Mouse (Mus musculus) MEL (cell line): ENCODE results near the gene Faf1.

Source experiments
- CHD2 ChIP-seq: IDR thresholded peaks from 2 replicates; pipeline ENCODE4 v1.6.1; 2011; ENCODE audit warnings: low read length, improper control_type of control experiment
- CTCF ChIP-seq, 3 experiments: IDR thresholded peaks in 2 of 3; conservative IDR thresholded peaks in 1 of 3; 2 replicates each; pipeline ENCODE4 v1.5.1; 2011 to 2012; ENCODE audit warnings: low read length in 3 of 3, low read depth in 2 of 3, mild to moderate bottlenecking in 2 of 3, improper control_type of control experiment in 1 of 3, inconsistent platforms in 1 of 3, mixed read lengths in 1 of 3, moderate library complexity in 1 of 3; ENCODE audit not compliant: control insufficient read depth in 1 of 3, insufficient read depth in 1 of 3, poor library complexity in 1 of 3, severe bottlenecking in 1 of 3
- EP300 ChIP-seq, 2 experiments: IDR thresholded peaks; 2 replicates each; pipeline ENCODE4 v1.6.1; 2011; ENCODE audit warnings: improper control_type of control experiment in 2 of 2, low read length in 2 of 2, low read depth in 1 of 2, mild to moderate bottlenecking in 1 of 2
- ETS1 ChIP-seq: IDR thresholded peaks from 2 replicates; pipeline ENCODE4 v1.6.1; 2012; ENCODE audit warnings: low read depth, mild to moderate bottlenecking, inconsistent platforms, low read length, improper control_type of control experiment, moderate library complexity
- GATA1 ChIP-seq: IDR thresholded peaks from 2 replicates; pipeline ENCODE4 v1.6.1; 2011; ENCODE audit warnings: low read depth, low read length, improper control_type of control experiment
- MXI1 ChIP-seq: IDR thresholded peaks from 2 replicates; pipeline ENCODE4 v1.6.1; 2011; ENCODE audit warnings: mild to moderate bottlenecking, low read depth, low read length, improper control_type of control experiment
- POLR2A ChIP-seq, 2 experiments: IDR thresholded peaks; 2 replicates each; pipeline ENCODE4 v1.6.1; 2011 to 2012; ENCODE audit warnings: low read length in 2 of 2, mild to moderate bottlenecking in 2 of 2, control low read depth in 1 of 2, improper control_type of control experiment in 1 of 2, low read depth in 1 of 2, moderate library complexity in 1 of 2; ENCODE audit not compliant: control insufficient read depth in 1 of 2, insufficient read depth in 1 of 2, poor library complexity in 1 of 2
- TAL1 ChIP-seq: IDR thresholded peaks from 2 replicates; pipeline ENCODE4 v1.6.1; 2012; ENCODE audit warnings: mild to moderate bottlenecking, inconsistent platforms, low read length, moderate library complexity, mixed read lengths
- TCF12 ChIP-seq: IDR thresholded peaks from 2 replicates; pipeline ENCODE4 v1.6.1; 2014; ENCODE audit warnings: low read depth, mild to moderate bottlenecking, inconsistent platforms, low read length, improper control_type of control experiment, moderate library complexity
- ZNF384 ChIP-seq: IDR thresholded peaks from 2 replicates; pipeline ENCODE4 v1.6.1; 2012; ENCODE audit warnings: low read depth, mild to moderate bottlenecking, inconsistent platforms, low read length, improper control_type of control experiment

DNA sequence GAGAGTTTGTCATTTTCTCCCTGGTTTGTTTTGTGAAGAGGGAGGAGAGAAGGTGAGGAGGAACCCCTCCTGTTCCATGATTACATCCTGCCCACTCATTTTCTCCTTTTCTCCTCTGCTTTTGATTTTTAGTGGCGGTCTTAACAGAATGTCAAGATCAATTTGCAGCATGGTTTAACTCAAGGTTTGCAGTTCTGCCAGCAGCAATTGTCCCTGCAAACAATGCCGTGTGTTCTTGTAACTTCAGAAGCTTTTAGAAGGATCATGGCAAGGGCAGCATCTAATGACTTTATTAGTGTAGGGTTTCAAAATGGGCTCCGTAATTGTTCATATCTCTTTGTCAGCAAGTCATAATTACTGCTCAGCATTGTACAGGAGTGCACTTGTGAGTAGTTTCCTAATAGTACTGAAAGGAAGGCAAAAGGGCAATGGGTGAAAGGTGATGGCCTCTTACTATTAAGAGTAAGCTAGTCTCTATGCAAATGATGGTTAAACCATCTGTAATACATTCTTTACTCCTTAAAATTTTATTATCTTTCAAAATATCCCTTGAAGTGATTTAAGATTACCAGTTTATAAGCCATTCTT, 192.6 kb downstream of the Faf1 start:
- TF ChIP-seq CTCF (IDR thresholded peaks at IDR 0.05 in 2 of 3, conservative IDR thresholded peaks at IDR 0.05 in 1 of 3; ENCODE audit: control insufficient read depth in 1 of 3, insufficient read depth in 1 of 3, low read depth in 2 of 3, low read length in 3 of 3, poor library complexity in 1 of 3, severe bottlenecking in 1 of 3) (no peak), EP300 (IDR thresholded peaks at IDR 0.05; ENCODE audit: low read depth in 1 of 2, low read length in 2 of 2) (no peak), POLR2A (IDR thresholded peaks at IDR 0.05; ENCODE audit: control insufficient read depth in 1 of 2, insufficient read depth in 1 of 2, low read depth in 1 of 2, low read length in 2 of 2, poor library complexity in 1 of 2) (no peak), MXI1 (no peak), GATA1 (no peak), TAL1 (no peak), ZNF384 (no peak), ETS1 (no peak), CHD2 (no peak), TCF12 (no peak)
